Mouse (Mus musculus) liver, embryonic 11.5 days (tissue): ENCODE measurements around the gene Iars2. TPM values are rescaled to one million over a fixed set of nuclear protein-coding genes. Genes with fewer than 3 reads are reported as not detected.

Source experiments
- ATAC-seq: fragments of 200-750 bp; cut with Nextera tagmentation; replicated peaks from 2 replicates; pipeline ENCODE4 v1.8.0; 2017; ENCODE audit warnings: moderate number of reproducible peaks, mild to moderate bottlenecking, moderate TSS enrichment, moderate library complexity; ENCODE audit not compliant: low FRiP score
- DNase-seq: peaks from one replicate; pipeline ENCODE4 v3.0.0-alpha.2; 2017; ENCODE audit warnings: low spot score
- H3K27ac ChIP-seq: fragments of 300-500 bp; sonication (generic); 2 replicates; pipeline ENCODE4 v1.5.1; 2014; ENCODE audit warnings: mild to moderate bottlenecking, low read depth, low read length, control low read depth
- H3K27me3 ChIP-seq: fragments of 300-500 bp; sonication (generic); replicated peaks from 2 replicates; pipeline ENCODE4 v1.6.1; 2014; ENCODE audit warnings: low read length, mixed read lengths; ENCODE audit not compliant: control insufficient read depth, insufficient read depth
- H3K36me3 ChIP-seq: fragments of 300-500 bp; sonication (generic); 2 replicates; pipeline ENCODE4 v1.6.1; 2014; ENCODE audit warnings: mild to moderate bottlenecking, low read length, moderate library complexity, mixed read lengths; ENCODE audit not compliant: control insufficient read depth, insufficient read depth
- H3K4me1 ChIP-seq: fragments of 300-500 bp; sonication (generic); replicated peaks from 2 replicates; pipeline ENCODE4 v1.6.1; 2014; ENCODE audit warnings: low read length, mixed read lengths; ENCODE audit not compliant: control insufficient read depth, insufficient read depth
- H3K4me2 ChIP-seq: fragments of 300-500 bp; sonication (generic); 2 replicates; pipeline ENCODE4 v1.6.1; 2014; ENCODE audit warnings: mild to moderate bottlenecking, control low read depth, moderate library complexity
- H3K4me3 ChIP-seq: fragments of 300-500 bp; sonication (generic); 2 replicates; pipeline ENCODE4 v1.5.1; 2014; ENCODE audit warnings: low read depth, low read length, control low read depth
- H3K9ac ChIP-seq: fragments of 300-500 bp; sonication (generic); 2 replicates; pipeline ENCODE4 v1.6.1; 2014; ENCODE audit warnings: low read depth, low read length, control low read depth
- H3K9me3 ChIP-seq: fragments of 300-500 bp; sonication (generic); 2 replicates; pipeline ENCODE4 v1.6.1; 2016; ENCODE audit warnings: low read length, inconsistent platforms, mixed read lengths; ENCODE audit not compliant: control insufficient read depth
- WGBS: fragments of 180-500 bp; shearing (Covaris S2); extraction: QIAGEN DNeasy Blood & Tissue Kit; methylation state at CpG from one replicate; pipeline ENCODE4 v1.1.7; 2014; 5-methylcytosine and 5-hydroxymethylcytosine counted together
- polyA plus RNA-seq: library from polyadenylated mRNA; unstranded; fragments of >200 nt; fragmentation: Nextera tagmentation; extraction: Ambion mirVana; gene quantifications from 2 replicates; pipeline ENCODE4 v1.2.1, GENCODE M21; 2014

Gene Iars2
- polyA plus RNA-seq, 1 experiment from 2014 or later, result 41.0 TPM

DNA sequence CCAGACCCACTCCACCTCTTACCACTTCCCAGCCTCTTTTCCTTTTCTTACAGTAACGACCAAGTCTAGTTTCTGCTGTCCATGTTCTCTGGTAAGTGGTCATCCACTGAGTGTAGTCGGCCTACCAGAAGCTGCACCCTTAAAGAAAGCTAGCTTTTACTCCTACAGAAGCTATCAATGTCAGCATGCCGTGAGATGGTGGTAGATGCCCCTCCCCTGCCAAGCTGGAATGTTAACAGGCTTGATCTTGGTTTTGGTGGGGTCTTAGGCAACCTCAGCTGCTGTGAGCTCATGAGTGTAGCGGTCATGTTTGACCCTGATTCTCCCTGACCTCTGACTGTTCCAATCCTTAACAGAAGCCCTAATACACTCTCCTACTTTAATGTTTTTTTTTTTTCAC is 29.0 kb upstream of the Iars2 start:
- no peak for DNase-seq
- no peaks in the 10 kb centered on the region for H3K27me3 ChIP-seq
- H3K9ac ChIP-seq, result no peak overlapping the region
- WGBS, result 80% methylated on average over 4 of the region's 4 CpGs
- no peak overlapping the region for H3K4me2 ChIP-seq
- ATAC-seq, result no peak
- no peaks in the 10 kb centered on the region for H3K9me3 ChIP-seq
- no peak overlapping the region for H3K4me3 ChIP-seq
- H3K36me3 ChIP-seq, result peaks cover 5% of the 10 kb centered on the region; the same call in 1 of the 2 replicates
- no peak overlapping the region for H3K27ac ChIP-seq
- H3K4me1 ChIP-seq, result no peaks in the 10 kb centered on the region; the same call in 1 of the 2 replicates

DNA sequence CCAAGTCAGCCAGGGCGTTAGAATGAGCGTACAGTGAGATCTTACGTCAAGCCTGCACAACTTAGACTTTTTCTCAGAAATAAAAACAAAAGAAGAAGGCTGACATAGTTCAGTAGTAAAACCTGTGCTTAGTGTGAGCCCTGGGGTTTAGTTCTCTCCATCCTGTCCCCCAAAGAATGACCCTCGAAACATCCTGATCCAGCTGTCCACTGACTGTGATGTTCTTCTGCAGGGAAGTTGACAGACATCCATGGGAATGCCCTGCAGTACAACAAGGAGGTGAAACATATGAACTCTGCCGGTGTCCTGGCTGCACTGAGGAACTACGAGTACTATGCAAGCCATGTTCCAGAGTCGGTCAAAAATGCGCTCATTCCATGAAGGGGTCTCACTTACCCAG is 27.1 kb upstream of the Iars2 start:
- no peaks in the 10 kb centered on the region for H3K4me1 ChIP-seq
- H3K27ac ChIP-seq, result no peak overlapping the region
- H3K36me3 ChIP-seq, result peaks cover 5% of the 10 kb centered on the region; the same call in 1 of the 2 replicates
- 96% methylated on average over 8 of the region's 8 CpGs for WGBS
- H3K9ac ChIP-seq, result no peak overlapping the region
- H3K9me3 ChIP-seq, result no peaks in the 10 kb centered on the region
- H3K4me3 ChIP-seq, result no peak overlapping the region
- DNase-seq (no peak), ATAC-seq (no peak)
- H3K27me3 ChIP-seq, result no peaks in the 10 kb centered on the region
- no peak overlapping the region for H3K4me2 ChIP-seq

- DNase-seq (no peak), ATAC-seq (no peak)
- Histone ChIP-seq H3K4me3 (no peak overlapping the region), H3K27ac (no peak overlapping the region), H3K4me2 (no peak overlapping the region), H3K4me1 (no peaks in the 10 kb centered on the region), H3K27me3 (no peaks in the 10 kb centered on the region), H3K36me3 (peaks cover 6% of the 10 kb centered on the region; the same call in 1 of the 2 replicates), H3K9me3 (no peaks in the 10 kb centered on the region), H3K9ac (no peak overlapping the region)
- 86% methylated on average over 4 of the region's 4 CpGs for WGBS
These were observed 25.5 kb upstream of the Iars2 start for GRCm38 (mm10) chr1:185354731-185355130.

DNA sequence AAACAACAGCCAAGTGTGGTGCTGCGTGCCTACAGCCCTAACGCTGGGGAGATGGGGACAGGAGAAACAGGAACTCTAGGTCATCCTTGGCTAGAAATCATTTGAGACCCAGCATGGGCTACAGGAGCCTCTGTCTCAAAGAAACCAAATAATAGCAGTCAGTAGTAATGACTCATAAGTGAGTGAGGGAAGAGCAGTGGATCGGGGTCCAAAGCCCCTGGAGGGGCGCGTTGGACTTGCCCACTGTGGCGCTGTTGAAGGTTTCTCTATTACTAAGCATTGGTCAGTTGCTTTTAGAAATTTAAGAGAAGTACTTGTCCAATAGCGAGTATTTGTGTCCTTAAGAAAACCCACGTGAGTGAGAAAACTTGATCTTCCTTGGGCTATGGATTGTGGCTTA is 24.2 kb upstream of the Iars2 start:
- ATAC-seq (no peak), DNase-seq (no peak)
- Histone ChIP-seq H3K27ac (no peak overlapping the region), H3K27me3 (no peaks in the 10 kb centered on the region), H3K4me3 (no peak overlapping the region), H3K36me3 (peaks cover 8% of the 10 kb centered on the region; the same call in 1 of the 2 replicates), H3K4me1 (no peaks in the 10 kb centered on the region), H3K9me3 (no peaks in the 10 kb centered on the region), H3K9ac (no peak overlapping the region), H3K4me2 (no peak overlapping the region)
- 90% methylated on average over 8 of the region's 8 CpGs for WGBS

- H3K9ac ChIP-seq, result no peak overlapping the region
These were observed 23.0 kb upstream of the Iars2 start for GRCm38 (mm10) chr1:185352151-185352550.

GRCm38 (mm10) chr1:185350611-185351010 is 21.4 kb upstream of the Iars2 start:
- WGBS, result 92% methylated on average over 4 of the region's 4 CpGs
- no peaks in the 10 kb centered on the region for H3K27me3 ChIP-seq
- no peak overlapping the region for H3K4me3 ChIP-seq
- no peaks in the 10 kb centered on the region for H3K9me3 ChIP-seq
- H3K4me1 ChIP-seq, result no peaks in the 10 kb centered on the region
- H3K27ac ChIP-seq, result no peak overlapping the region
- no peak for DNase-seq
- H3K36me3 ChIP-seq, result peaks cover 10% of the 10 kb centered on the region; the same call in 1 of the 2 replicates
- ATAC-seq, result no peak
- H3K9ac ChIP-seq, result no peak overlapping the region
- H3K4me2 ChIP-seq, result no peak overlapping the region

More at GRCm38 (mm10) chr1:185352151-185352550, 23.0 kb upstream of the Iars2 start:
- H3K4me1 ChIP-seq, result no peaks in the 10 kb centered on the region
- H3K4me2 ChIP-seq, result no peak overlapping the region
- ATAC-seq (0 out of 2 replicates have a peak, but pooled peaks have one; percentile 29), DNase-seq (no peak)
- WGBS, result 73% methylated on average over 12 of the region's 12 CpGs
- H3K27me3 ChIP-seq, result no peaks in the 10 kb centered on the region
- no peak overlapping the region for H3K27ac ChIP-seq
- H3K4me3 ChIP-seq, result no peak overlapping the region
- peaks cover 7% of the 10 kb centered on the region; the same call in 1 of the 2 replicates for H3K36me3 ChIP-seq
- no peaks in the 10 kb centered on the region for H3K9me3 ChIP-seq

- no peak for DNase-seq
- WGBS, result 89% methylated on average over 14 of the region's 14 CpGs
- Histone ChIP-seq H3K9ac (no peak overlapping the region), H3K9me3 (no peaks in the 10 kb centered on the region), H3K36me3 (peaks cover 14% of the 10 kb centered on the region; the same call in 1 of the 2 replicates), H3K4me2 (no peak overlapping the region), H3K27me3 (no peaks in the 10 kb centered on the region), H3K4me1 (no peaks in the 10 kb centered on the region), H3K4me3 (no peak overlapping the region), H3K27ac (no peak overlapping the region)
- ATAC-seq, result no peak
These were observed 20.5 kb upstream of the Iars2 start for GRCm38 (mm10) chr1:185349741-185350140.

GRCm38 (mm10) chr1:185346188-185346587 is 17.0 kb upstream of the Iars2 start:
- WGBS, result 74% methylated on average over 10 of the region's 10 CpGs
- H3K4me2 ChIP-seq, result no peak overlapping the region
- H3K9ac ChIP-seq, result no peak overlapping the region
- peaks cover 23% of the 10 kb centered on the region; the same call in 1 of the 2 replicates for H3K36me3 ChIP-seq
- no peak for DNase-seq
- no peak overlapping the region for H3K4me3 ChIP-seq
- H3K27me3 ChIP-seq, result no peaks in the 10 kb centered on the region
- H3K27ac ChIP-seq, result no peak overlapping the region
- H3K4me1 ChIP-seq, result no peaks in the 10 kb centered on the region
- no peaks in the 10 kb centered on the region for H3K9me3 ChIP-seq
- ATAC-seq, result 0 out of 2 replicates have a peak, but pooled peaks have one; percentile 49

DNA sequence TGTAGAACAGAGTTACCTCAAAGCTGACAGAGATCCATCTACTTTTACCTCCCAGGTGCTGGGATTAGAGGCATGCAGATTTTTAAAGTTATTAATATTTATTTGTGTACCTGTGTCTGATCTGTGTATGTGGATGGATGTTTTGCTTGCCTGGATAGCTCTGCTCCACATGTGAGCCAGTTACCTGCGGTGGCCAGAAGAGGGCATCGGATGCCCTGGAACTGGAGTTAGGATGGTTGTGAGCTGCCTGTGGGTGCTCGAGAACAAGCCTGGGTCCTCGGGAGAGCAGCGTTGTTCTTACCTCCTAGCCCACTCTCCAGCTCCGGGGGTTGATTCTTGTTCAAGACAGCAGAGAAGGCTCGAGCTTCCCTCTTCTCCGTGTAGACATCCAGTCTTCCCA is 14.2 kb upstream of the Iars2 start:
- no peaks in the 10 kb centered on the region for H3K27me3 ChIP-seq
- H3K4me3 ChIP-seq, result no peak overlapping the region
- 83% methylated on average over 8 of the region's 8 CpGs for WGBS
- no peaks in the 10 kb centered on the region for H3K9me3 ChIP-seq
- no peak for ATAC-seq
- no peak for DNase-seq
- no peak overlapping the region for H3K27ac ChIP-seq
- H3K4me2 ChIP-seq, result no peak overlapping the region
- H3K36me3 ChIP-seq, result peaks cover 21% of the 10 kb centered on the region; the same call in 1 of the 2 replicates
- H3K4me1 ChIP-seq, result no peaks in the 10 kb centered on the region
- H3K9ac ChIP-seq, result no peak overlapping the region
